ENCODE assay signal across 27 mouse cellular contexts in genomic region chr1:87280281-87280680, GRCm38 (mm10). TPM values are rescaled to one million over a fixed set of nuclear protein-coding genes. Genes with fewer than 3 reads are reported as not detected.
"Had no signal": no experiment of that assay in that cellular context is flagged by ENCODE, and none has a peak within 500 bp of the region (broad histone marks: within the 10 kb centered on the region; RNA-seq: fewer than 3 reads in every experiment).

No protein-coding gene starts in this region.

- H3K4me3 ChIP-seq: heart, adult 2 months; heart, embryonic 13.5 days; heart, embryonic 15.5 days; hindbrain, embryonic 10.5 days; hindbrain, embryonic 12.5 days; kidney, embryonic 15.5 days; limb, embryonic 13.5 days; limb, embryonic 15.5 days had no signal

- H3K36me3 ChIP-seq: heart, embryonic 13.5 days; heart, embryonic 15.5 days; hindbrain, embryonic 10.5 days; hindbrain, embryonic 12.5 days; kidney, embryonic 15.5 days; limb, embryonic 13.5 days; limb, embryonic 15.5 days had no signal

- ATAC-seq: hindbrain, embryonic 16.5 days; intestine, embryonic 16.5 days had no signal

- H3K4me2 ChIP-seq: heart, embryonic 11.5 days; heart, embryonic 13.5 days; heart, embryonic 15.5 days; hindbrain, embryonic 12.5 days; hindbrain, embryonic 14.5 days; kidney, embryonic 15.5 days; limb, embryonic 13.5 days; limb, embryonic 15.5 days had no signal

- H3K4me1 ChIP-seq: limb, embryonic 15.5 days had no signal

- H3K9me3 ChIP-seq: heart, embryonic 13.5 days; heart, embryonic 15.5 days; hindbrain, embryonic 10.5 days; hindbrain, embryonic 12.5 days; kidney, embryonic 15.5 days; limb, embryonic 13.5 days; limb, embryonic 15.5 days had no signal

- H3K27ac ChIP-seq: heart, adult 2 months; heart, embryonic 13.5 days; heart, embryonic 15.5 days; hindbrain, embryonic 10.5 days; hindbrain, embryonic 12.5 days; hindbrain, embryonic 14.5 days; kidney, embryonic 15.5 days; kidney, postnatal 0 days; limb, embryonic 13.5 days; limb, embryonic 15.5 days had no signal

- H3K9ac ChIP-seq: heart, embryonic 13.5 days; heart, embryonic 15.5 days; hindbrain, embryonic 12.5 days; hindbrain, embryonic 14.5 days; kidney, embryonic 15.5 days; limb, embryonic 13.5 days; limb, embryonic 15.5 days had no signal

- DNase-seq: gastrocnemius, postnatal 10 days; gastrocnemius, postnatal 25 days; heart, adult 11 months; heart, adult 2 months; heart, postnatal 14 days; heart, postnatal 4 days; kidney, adult 11 months; kidney, adult 2 months; kidney, adult 9 months; kidney, postnatal 14 days; kidney, postnatal 36 days; layer of hippocampus, adult 9-11 months; layer of hippocampus, postnatal 36 days; left cerebral cortex, postnatal 4 days had no signal

- H3K27me3 ChIP-seq: heart, embryonic 13.5 days; heart, embryonic 15.5 days; hindbrain, embryonic 12.5 days; kidney, embryonic 15.5 days; limb, embryonic 13.5 days; limb, embryonic 15.5 days had no signal

RNA-seq across cellular contexts. Expression of gene Efhd1, which starts 16.1 kb away (rescaled TPM):
- total RNA-seq: liver, adult 2 months had no signal
